Mouse (Mus musculus) spleen, adult 10 weeks (tissue): Measurements from ENCODE around the gene Repin1. TPM values are rescaled to one million over a fixed set of nuclear protein-coding genes. Genes with fewer than 3 reads are reported as not detected.

Source experiments
- polyA plus RNA-seq: library from polyadenylated mRNA; stranded (reverse); fragments of 350-450 nt; fragmentation: Illumina TruSeq; extraction: RNeasy Lipid Tissue Mini Kit (QIAGEN cat#74804); gene quantifications from one replicate; pipeline ENCODE4 v1.2.3, GENCODE M21; 2015; ENCODE audit warnings: low replicate concordance; ENCODE audit not compliant: insufficient read depth

The Repin1 gene
- polyA plus RNA-seq: 7.5 TPM

GRCm38 (mm10) chr6:48593158-48594042, at the start of gene Repin1, which contains the start of gene Gm44965:
Repin1 (plus strand) TSS chr6:48593883.
Gm44965 (plus strand) TSS chr6:48593941.

GRCm38 (mm10) chr6:48554280-48555103, 39.2 kb upstream of the Repin1 start, which contains the start of gene Lrrc61:
Lrrc61 (plus strand) TSS chr6:48554796.

GRCm38 (mm10) chr6:48572572-48573061, 21.1 kb upstream of the Repin1 start, which contains the start of gene Rarres2:
Rarres2 (minus strand) TSS chr6:48572789.

GRCm38 (mm10) chr6:48589194-48589750, 4.4 kb upstream of the Repin1 start, which contains the start of gene Gm45021:
Gm45021 (plus strand) TSS chr6:48589610.

GRCm38 (mm10) chr6:48601271-48602079, 7.8 kb downstream of the Repin1 start, which contains the start of gene Zfp775:
Zfp775 (plus strand) TSS chr6:48602063.

GRCm38 (mm10) chr6:48626464-48626863, 32.8 kb downstream of the Repin1 start, which contains the start of gene AI854703:
AI854703 (plus strand) TSS chr6:48626764.

GRCm38 (mm10) chr6:48646995-48647394, 53.3 kb downstream of the Repin1 start, which contains the start of gene Gimap8:
Gimap8 (plus strand) TSS chr6:48647234.

Other genes with a start within 250 kb of the Repin1 start
- 12.9 TPM for gene Krba1, start 198.3 kb upstream of the Repin1 start, polyA plus RNA-seq
- gene Zfp467, start 148.1 kb upstream of the Repin1 start, polyA plus RNA-seq: 9.9 TPM
- gene Sspo, start 145.7 kb upstream of the Repin1 start, polyA plus RNA-seq: 0.75 TPM
- 2.4 TPM for gene Atp6v0e2, start 56.3 kb upstream of the Repin1 start, polyA plus RNA-seq
- gene Lrrc61, start 39.1 kb upstream of the Repin1 start, polyA plus RNA-seq: 15.7 TPM
- 84.3 TPM for gene Rarres2, start 21.1 kb upstream of the Repin1 start, polyA plus RNA-seq
- gene Gm45021, start 4.3 kb upstream of the Repin1 start, polyA plus RNA-seq: not detected
- not detected for gene Gm44965, start 58 bp downstream of the Repin1 start, polyA plus RNA-seq
- 1.5 TPM for gene Zfp775, start 8.2 kb downstream of the Repin1 start, polyA plus RNA-seq
- 0.30 TPM for gene AI854703, start 32.9 kb downstream of the Repin1 start, polyA plus RNA-seq
- 329 TPM for gene Gimap8, start 53.4 kb downstream of the Repin1 start, polyA plus RNA-seq
- gene Gimap9, start 82.2 kb downstream of the Repin1 start, polyA plus RNA-seq: 169 TPM
- gene Gimap4, start 90.7 kb downstream of the Repin1 start, polyA plus RNA-seq: 799 TPM
- gene Gimap6, start 114.3 kb downstream of the Repin1 start, polyA plus RNA-seq: 609 TPM
- gene Gm28053, start 124.7 kb downstream of the Repin1 start, polyA plus RNA-seq: 83.2 TPM
- gene Gimap7, start 124.7 kb downstream of the Repin1 start, polyA plus RNA-seq: 103 TPM
- gene Gimap1, start 145.2 kb downstream of the Repin1 start, polyA plus RNA-seq: 200 TPM
- 81.6 TPM for gene Gimap5, start 152.3 kb downstream of the Repin1 start, polyA plus RNA-seq
- gene Gimap3, start 177.0 kb downstream of the Repin1 start, polyA plus RNA-seq: 371 TPM
- gene Tmem176a, start 247.0 kb downstream of the Repin1 start, polyA plus RNA-seq: 159 TPM
- 279 TPM for gene Tmem176b, start 247.6 kb downstream of the Repin1 start, polyA plus RNA-seq